Mouse (Mus musculus) liver, adult 2 months (tissue): ENCODE measurements around the gene Dnaic2.

Experiments
- CTCF ChIP-seq: fragments of 200-500 bp; IDR thresholded peaks from 2 replicates; pipeline ENCODE4 v1.5.1; 2011; ENCODE audit warnings: low read depth, low read length, control low read depth
- POLR2A ChIP-seq: fragments of 200-500 bp; IDR thresholded peaks from 2 replicates; pipeline ENCODE4 v1.6.1; 2011; ENCODE audit warnings: low read length, control low read depth; ENCODE audit not compliant: insufficient read depth; ENCODE audit errors: extremely low read depth

- TF ChIP-seq CTCF (no peak), POLR2A (no peak)
These were observed 46.9 kb upstream of the Dnaic2 start for GRCm38 (mm10) chr11:114680291-114680690.
